Mouse (Mus musculus): ENCODE results near the gene Tspan3. TPM values are rescaled to one million over a fixed set of nuclear protein-coding genes. Genes with fewer than 3 reads are reported as not detected.
A peak's percentile ranks its signal among the peaks of the same experiment; 100 is the strongest.

Tspan3 gene
- polyA plus RNA-seq, 1 experiment from 2014 or later = 371 TPM

GRCm38 (mm10) chr9:56133970-56134369 is 31.3 kb downstream of the Tspan3 start:
- CTCF ChIA-PET = interaction anchor here (1.8 kb wide), 1 partner anchor 13 kb away, joined by 6 read pairs; no protein-coding TSS in a partner anchor
- DNase-seq (ENCODE audit: low read depth, low spot score) = no peak
- no peak for ATAC-seq
- POLR2A ChIA-PET = no interaction called here
- H3K27me3 ChIP-seq = no peaks in the 10 kb centered on the region
- TF ChIP-seq CTCF (IDR thresholded peaks at IDR 0.05) = no peak
- in situ Hi-C loops (cut with MboI; ENCODE audit: low pct_unique_long_range_greater_than_20kb) = no loop called here

- ATAC-seq (no peak), DNase-seq (ENCODE audit: low read depth, low spot score) (no peak)
- in situ Hi-C loops (cut with MboI; ENCODE audit: low pct_unique_long_range_greater_than_20kb) = no loop called here
- CTCF ChIA-PET = no interaction called here
- TF ChIP-seq CTCF (IDR thresholded peaks at IDR 0.05) = no peak
- H3K27me3 ChIP-seq = no peaks in the 10 kb centered on the region
- POLR2A ChIA-PET = interaction anchor here (0.5 kb wide), 1 partner anchor 830 kb away, joined by 5 read pairs; no protein-coding TSS in a partner anchor
Measured at GRCm38 (mm10) chr9:56131813-56132525, 33.3 kb downstream of the Tspan3 start.

GRCm38 (mm10) chr9:56130536-56130935 is 34.7 kb downstream of the Tspan3 start:
- no peaks in the 10 kb centered on the region for H3K27me3 ChIP-seq
- DNase-seq (ENCODE audit: low read depth, low spot score) (no peak), ATAC-seq (no peak)
- POLR2A ChIA-PET = no interaction called here
- in situ Hi-C loops (cut with MboI; ENCODE audit: low pct_unique_long_range_greater_than_20kb) = no loop called here
- CTCF ChIA-PET = interaction anchor here (1.3 to 1.7 kb wide), 2 partner anchors 10 to 12 kb away, joined by 3 to 6 read pairs; no protein-coding TSS in a partner anchor
- no peak for TF ChIP-seq CTCF (IDR thresholded peaks at IDR 0.05)

- no peaks in the 10 kb centered on the region for H3K27me3 ChIP-seq
- ChIA-PET CTCF (interaction anchor here (1.7 kb wide), 1 partner anchor 9 kb away, joined by 6 read pairs; no protein-coding TSS in a partner anchor), POLR2A (no interaction called here)
- no peak for DNase-seq (ENCODE audit: low read depth, low spot score)
- in situ Hi-C loops (cut with MboI; ENCODE audit: low pct_unique_long_range_greater_than_20kb) = no loop called here
- ATAC-seq = no peak
- TF ChIP-seq CTCF (IDR thresholded peaks at IDR 0.05) = no peak
Measured at GRCm38 (mm10) chr9:56129951-56130350, 35.3 kb downstream of the Tspan3 start.

GRCm38 (mm10) chr9:56128331-56128730 is 36.9 kb downstream of the Tspan3 start:
- ATAC-seq = peak; percentile 41
- no peak for DNase-seq (ENCODE audit: low read depth, low spot score)
- CTCF ChIA-PET = interaction anchor here (0.8 to 2.0 kb wide), 2 partner anchors 9 to 53 kb away, joined by 3 to 5 read pairs; no protein-coding TSS in a partner anchor
- TF ChIP-seq CTCF (IDR thresholded peaks at IDR 0.05) = no peak
- no peaks in the 10 kb centered on the region for H3K27me3 ChIP-seq
- POLR2A ChIA-PET = interaction anchor here (1.3 kb wide), 1 partner anchor 32 kb away, joined by 3 read pairs; no protein-coding TSS in a partner anchor
- in situ Hi-C loops (cut with MboI; ENCODE audit: low pct_unique_long_range_greater_than_20kb) = no loop called here

GRCm38 (mm10) chr9:56126453-56127173 is 38.7 kb downstream of the Tspan3 start:
- TF ChIP-seq CTCF (IDR thresholded peaks at IDR 0.05) = no peak
- H3K27me3 ChIP-seq = no peaks in the 10 kb centered on the region
- ChIA-PET CTCF (interaction anchor here (2.0 kb wide), 1 partner anchor 51 kb away, joined by 5 read pairs; no protein-coding TSS in a partner anchor), POLR2A (no interaction called here)
- in situ Hi-C loops (cut with MboI; ENCODE audit: low pct_unique_long_range_greater_than_20kb) = no loop called here
- no peak for DNase-seq (ENCODE audit: low read depth, low spot score)
- ATAC-seq = no peak

- ATAC-seq (no peak), DNase-seq (ENCODE audit: low read depth, low spot score) (no peak)
- no peaks in the 10 kb centered on the region for H3K27me3 ChIP-seq
- CTCF ChIA-PET = no interaction called here
- POLR2A ChIA-PET = no interaction called here
- no peak for TF ChIP-seq CTCF (IDR thresholded peaks at IDR 0.05)
- in situ Hi-C loops (cut with MboI; ENCODE audit: low pct_unique_long_range_greater_than_20kb) = no loop called here
Measured at GRCm38 (mm10) chr9:56124561-56124960, 40.7 kb downstream of the Tspan3 start.

GRCm38 (mm10) chr9:56123613-56124012 is 41.7 kb downstream of the Tspan3 start:
- H3K27me3 ChIP-seq = no peaks in the 10 kb centered on the region
- no peak for DNase-seq (ENCODE audit: low read depth, low spot score)
- in situ Hi-C loops (cut with MboI; ENCODE audit: low pct_unique_long_range_greater_than_20kb) = no loop called here
- TF ChIP-seq CTCF (IDR thresholded peaks at IDR 0.05) = no peak
- ChIA-PET POLR2A (no interaction called here), CTCF (no interaction called here)
- no peak for ATAC-seq

GRCm38 (mm10) chr9:56122973-56123372 is 42.3 kb downstream of the Tspan3 start:
- ChIA-PET CTCF (no interaction called here), POLR2A (no interaction called here)
- no peak for TF ChIP-seq CTCF (IDR thresholded peaks at IDR 0.05)
- ATAC-seq (no peak), DNase-seq (ENCODE audit: low read depth, low spot score) (no peak)
- in situ Hi-C loops (cut with MboI; ENCODE audit: low pct_unique_long_range_greater_than_20kb) = no loop called here
- H3K27me3 ChIP-seq = no peaks in the 10 kb centered on the region

GRCm38 (mm10) chr9:56121097-56121496 is 44.2 kb downstream of the Tspan3 start:
- ATAC-seq = peak; percentile 64
- ChIA-PET POLR2A (interaction anchor here (0.6 to 1.6 kb wide), 4 partner anchors 16 to 39 kb away, joined by 3 read pairs; no protein-coding TSS in a partner anchor), CTCF (interaction anchor here (0.8 to 2.4 kb wide), 21 partner anchors 8 to 692 kb away, joined by 3 to 14 read pairs (median 4); no protein-coding TSS in a partner anchor)
- DNase-seq (ENCODE audit: low read depth, low spot score) = peak; percentile 28
- in situ Hi-C loops (cut with MboI; ENCODE audit: low pct_unique_long_range_greater_than_20kb) = no loop called here
- no peaks in the 10 kb centered on the region for H3K27me3 ChIP-seq
- TF ChIP-seq CTCF (IDR thresholded peaks at IDR 0.05) = no peak

All from Patski (cell line).